Mouse (Mus musculus) brain, adult 2 months (tissue): Measurements from ENCODE around the gene Kansl1.

Experiments
- DNase-seq: peaks from one replicate; pipeline ENCODE4 v3.0.0; 2011; ENCODE audit warnings: low read depth, low spot score

The Kansl1 gene

DNA sequence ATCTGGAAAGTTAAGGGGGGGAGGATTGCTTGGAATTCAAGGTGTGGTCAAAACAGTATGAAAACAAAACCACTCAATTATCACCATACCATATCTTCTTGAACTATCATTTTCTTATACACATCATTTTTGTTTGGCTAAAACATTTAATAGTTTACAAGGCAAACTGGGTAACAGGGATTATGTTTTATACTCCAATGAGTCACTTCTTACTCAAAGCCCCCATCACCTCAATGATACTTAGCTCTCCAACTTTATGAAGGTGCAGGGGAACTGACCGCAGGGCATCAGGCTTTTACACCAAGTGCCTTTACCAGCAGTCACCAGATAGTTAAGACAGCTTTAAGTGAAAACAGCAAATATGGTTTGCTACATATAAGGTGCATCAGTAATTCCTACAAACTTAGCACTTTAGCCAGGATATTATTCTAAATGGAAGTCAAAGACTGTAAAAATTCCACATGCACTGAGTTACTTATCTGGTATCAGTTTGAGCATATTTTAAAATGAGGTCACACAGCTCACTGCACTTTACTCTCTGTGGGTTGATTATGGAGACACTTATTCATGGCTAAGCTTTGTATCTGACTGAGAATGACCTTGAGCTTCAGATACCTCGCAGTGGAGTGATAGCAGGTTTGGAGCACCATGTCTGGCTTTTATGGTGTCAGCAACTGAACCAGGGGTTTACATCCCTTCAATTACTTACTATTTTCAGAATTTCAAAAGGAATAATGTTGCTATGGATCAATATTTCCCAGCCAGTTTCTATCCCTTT, 104.6 kb downstream of the Kansl1 start:
- no peak for DNase-seq

DNA sequence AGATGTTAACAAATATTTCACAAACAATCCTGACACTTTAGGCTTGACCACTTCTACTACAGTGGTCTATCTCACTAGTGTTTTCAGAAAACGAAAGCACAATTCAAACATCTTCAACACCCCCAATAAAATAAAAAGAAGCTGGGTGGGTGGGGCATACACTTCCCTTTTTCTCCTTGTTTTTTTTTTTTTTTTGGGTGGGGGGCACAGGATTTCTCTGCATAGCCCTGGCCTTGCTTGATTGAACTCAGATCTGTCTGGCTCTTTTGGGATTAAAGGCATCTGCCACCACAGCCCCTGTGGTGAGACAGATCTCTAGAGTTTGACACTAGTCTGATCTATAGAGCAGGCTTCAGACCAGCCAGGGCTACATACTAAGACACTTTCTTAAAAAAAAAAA, 106.0 kb downstream of the Kansl1 start:
- no peak for DNase-seq

DNA sequence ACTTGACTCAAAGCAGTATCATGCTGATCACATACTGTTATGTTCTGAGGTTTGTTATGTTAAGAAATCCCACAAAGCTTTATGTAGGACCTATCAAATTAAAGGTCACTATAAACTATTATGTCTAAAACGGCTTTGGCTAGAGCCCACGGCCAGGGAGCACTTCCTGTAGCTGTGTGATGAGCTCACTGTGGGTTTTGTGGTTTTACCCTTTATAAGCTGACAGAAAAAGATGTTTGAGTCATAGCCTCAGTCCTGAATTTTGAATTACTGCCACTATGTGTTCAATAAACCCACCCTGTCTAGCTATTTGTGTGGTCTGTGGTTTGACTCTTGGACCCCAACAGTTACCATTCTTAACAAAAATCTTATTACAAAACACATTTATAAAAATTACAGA, 106.9 kb downstream of the Kansl1 start:
- peak; percentile 19 for DNase-seq

DNA sequence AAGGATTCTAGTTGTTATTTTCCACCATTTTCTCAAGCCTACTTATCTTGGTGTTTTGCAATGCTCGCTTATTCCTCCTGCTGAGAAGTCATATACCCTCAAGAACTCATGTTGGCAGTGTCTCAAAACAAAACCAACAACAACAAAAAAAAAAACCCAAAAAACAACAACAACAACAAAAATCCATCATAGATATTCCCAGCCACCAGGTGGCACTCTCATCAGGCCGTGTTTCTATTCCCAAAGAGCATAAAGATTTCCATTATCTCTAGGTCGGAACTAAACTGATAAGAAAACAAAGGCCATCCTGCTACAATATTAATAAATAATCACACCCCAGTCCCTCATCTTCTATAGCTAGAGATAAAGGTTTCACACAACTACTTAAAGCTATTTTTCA, 121.7 kb downstream of the Kansl1 start:
- peak; percentile 57 for DNase-seq

DNA sequence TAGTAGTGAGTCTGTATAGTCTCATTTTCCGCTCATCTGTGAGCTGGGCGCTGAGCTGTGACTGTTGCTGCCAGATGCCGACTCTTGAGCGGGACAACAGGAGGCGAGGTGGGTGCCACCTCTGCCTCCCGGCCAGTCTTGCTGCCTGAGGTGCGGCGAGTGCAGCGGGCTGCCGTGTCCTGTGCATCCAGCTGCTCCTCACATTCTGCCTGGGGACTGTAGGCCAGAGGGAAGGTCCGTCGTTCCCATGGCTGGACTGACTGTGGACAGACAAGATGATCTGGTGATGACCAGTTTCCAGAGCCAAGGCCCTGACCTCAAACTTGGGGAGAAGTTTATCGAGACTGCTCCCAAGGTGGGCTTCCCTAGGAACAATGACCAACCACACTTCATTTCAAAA, 133.7 kb downstream of the Kansl1 start:
- DNase-seq, result no peak

DNA sequence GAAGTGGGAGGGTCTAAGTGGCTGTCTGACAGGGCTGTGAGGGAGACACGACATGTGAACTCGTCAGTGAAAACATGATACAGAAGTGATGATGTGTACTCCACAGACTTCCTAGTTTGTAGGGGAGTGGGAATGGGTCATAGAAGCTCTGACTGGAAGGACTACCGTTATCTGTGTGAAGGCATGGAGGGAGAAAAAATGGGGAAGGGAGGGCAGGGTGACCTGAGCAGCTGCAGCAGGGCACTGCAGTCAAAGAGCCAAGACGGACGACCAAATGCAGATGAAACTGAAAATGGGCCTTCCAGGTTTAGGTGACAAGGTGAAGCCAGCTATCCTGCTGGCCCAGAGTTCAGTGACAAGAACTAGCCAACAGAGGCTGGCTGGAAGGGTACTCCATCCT, 134.5 kb downstream of the Kansl1 start:
- no peak for DNase-seq

DNA sequence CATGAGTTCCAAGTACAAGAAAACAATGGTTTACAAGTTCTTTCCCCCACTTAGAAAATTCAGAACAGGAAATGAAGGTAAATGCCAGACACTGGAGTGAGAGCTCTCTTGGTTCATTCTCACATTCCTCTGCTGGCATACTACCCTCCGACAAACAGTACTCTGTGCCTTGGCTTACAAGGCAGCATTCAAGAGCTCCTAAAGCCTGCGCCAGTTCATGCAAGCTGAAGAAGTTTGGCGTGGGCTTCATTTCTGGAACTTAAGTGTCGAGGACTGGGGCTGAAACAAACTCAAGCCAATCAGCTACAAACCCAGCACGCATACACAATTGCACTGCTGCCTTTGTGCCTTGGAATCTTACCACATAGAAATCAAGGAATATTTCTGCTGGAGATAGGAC, 136.6 kb downstream of the Kansl1 start:
- DNase-seq, result peak; percentile 69

DNA sequence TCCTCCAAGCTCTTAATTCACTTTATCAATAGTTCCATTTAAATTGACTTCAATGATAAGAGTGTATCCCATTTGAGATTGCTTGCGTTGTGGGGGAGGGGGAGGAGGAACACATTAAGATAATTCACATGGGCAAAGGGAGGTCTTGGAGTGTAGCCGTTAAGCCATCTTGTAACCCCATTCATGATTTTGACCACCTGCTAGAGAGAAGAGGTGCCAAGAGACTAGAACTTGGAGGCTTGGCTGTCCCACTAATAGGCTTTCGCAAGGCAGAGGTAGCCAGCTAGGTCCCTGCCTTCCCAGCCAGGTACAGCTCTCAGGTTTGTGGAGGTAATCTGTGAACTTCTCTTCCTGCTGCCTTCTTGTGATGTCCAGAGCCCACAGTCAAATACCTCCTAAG, 137.5 kb downstream of the Kansl1 start:
- DNase-seq, result peak; percentile 44

DNA sequence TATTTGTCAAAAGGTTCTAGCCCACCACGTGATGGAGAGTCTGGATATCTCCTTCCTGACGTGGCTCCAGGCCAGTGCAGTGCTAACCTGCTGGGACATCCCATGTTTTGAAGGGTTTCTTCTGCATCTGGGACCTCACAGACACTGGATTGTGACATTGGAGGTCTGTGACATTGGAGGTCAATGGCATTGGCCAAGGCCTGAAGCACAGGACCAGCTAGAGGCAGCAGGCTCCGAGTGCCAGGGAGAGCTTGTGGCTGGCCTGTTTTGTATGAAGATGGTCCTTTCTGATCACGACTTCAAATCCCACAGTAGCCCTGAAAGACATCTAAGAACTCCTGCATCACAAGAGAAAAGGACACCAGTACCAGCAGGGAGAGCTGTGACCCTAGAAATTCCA, 138.5 kb downstream of the Kansl1 start:
- no peak for DNase-seq

DNA sequence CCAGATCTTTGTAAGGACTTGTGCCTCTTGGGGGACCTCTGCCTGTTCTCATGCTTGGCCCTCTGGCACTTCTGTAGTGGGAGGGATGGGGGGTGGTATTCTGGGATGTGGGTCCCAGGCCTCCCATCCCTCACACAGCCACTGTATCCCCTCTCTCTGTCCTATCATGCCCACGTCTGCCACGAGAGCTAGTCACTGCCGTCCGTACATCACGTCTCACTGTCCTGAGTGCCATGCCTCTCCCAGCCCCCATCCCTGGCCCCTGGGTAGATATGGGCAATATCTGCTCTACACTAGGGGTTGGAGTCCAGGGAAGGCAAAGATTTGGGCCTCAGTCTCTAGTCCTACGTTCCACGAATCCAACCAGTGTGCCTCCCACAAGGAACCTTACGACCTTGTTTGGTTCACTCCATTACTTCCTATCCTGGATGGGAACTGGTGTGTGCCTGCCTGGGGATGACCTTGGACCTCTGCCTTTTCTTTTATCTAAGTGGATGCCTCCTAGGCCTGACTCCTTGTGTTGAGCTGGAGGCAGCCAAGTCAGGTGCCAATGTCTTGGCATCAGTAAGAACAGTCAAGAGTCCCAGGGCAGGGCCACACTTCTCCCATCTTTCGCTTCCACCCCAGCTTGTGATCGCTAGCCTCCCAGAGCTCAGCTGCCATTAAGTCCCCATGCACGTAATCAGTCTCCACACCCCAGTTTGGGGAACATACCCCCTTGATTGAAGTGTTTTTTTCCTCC, 139.3 kb downstream of the Kansl1 start:
- no peak for DNase-seq

DNA sequence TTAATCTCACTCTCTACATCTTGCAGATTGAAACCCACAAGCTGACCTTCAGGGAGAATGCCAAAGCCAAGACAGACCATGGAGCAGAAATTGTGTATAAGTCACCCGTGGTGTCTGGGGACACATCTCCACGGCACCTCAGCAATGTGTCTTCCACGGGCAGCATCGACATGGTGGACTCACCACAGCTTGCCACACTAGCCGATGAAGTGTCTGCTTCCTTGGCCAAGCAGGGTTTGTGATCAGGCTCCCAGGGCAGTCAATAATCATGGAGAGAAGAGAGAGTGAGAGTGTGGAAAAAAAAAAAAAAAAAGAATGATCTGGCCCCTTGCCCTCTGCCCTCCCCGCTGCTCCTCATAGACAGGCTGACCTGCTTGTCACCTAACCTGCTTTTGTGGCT, 140.7 kb downstream of the Kansl1 start:
- no peak for DNase-seq

DNA sequence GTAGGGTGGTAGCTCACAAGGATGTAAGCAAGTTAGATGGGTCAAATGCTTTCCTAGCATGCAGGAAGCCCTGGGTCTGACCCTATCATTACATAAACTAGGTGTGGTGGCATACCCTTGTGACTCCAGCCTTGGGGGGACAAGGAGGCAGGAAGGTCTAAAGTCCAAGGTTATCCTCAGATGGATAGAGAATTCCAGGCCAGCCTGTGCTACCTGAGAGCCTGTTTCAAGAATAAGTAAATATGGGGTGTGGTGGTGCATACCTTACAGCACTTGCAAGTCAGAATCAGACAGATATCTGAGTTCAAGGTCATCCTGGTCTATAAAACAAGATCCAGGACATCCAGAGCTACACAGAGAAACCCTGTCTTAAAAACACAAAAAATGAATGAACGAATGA, 141.2 kb downstream of the Kansl1 start:
- no peak for DNase-seq

DNA sequence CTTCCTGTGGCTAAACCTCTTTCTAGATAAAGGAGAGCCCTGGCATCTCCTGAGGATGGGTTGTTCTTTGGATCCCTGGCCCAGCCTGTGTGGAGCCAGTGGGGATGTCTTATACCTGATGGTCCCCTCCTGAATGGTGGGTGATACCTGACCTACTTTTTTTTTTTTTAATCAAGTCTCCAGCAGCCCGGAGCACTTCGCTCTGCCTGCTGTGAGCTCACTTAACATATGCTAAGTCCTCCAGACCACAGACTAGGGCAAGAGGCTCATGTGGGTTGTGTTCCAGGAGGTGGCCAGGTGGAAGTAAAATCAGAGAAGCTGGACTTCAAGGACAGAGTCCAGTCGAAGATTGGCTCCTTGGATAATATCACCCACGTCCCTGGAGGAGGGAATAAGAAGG, 146.5 kb downstream of the Kansl1 start:
- no peak for DNase-seq

DNA sequence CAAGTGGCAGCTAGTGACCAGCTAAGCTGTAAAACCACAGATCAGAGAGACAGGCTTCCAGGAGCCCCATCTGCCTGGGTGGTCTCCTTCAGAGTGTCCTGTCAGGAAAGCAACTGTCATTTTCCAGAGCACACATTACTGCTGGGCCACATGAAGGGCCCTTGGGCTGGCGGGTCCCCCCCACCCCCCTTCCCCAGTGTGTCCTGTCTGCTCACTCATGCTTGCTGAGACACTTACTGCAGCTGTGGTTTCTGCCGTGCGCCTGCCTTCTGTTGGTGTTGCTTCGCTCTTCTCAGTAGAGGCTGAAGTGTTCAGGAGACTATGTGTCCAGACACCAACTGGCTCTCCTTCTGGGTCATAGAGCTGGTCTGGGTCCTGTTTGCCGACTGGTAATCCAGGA, 148.2 kb downstream of the Kansl1 start:
- no peak for DNase-seq

DNA sequence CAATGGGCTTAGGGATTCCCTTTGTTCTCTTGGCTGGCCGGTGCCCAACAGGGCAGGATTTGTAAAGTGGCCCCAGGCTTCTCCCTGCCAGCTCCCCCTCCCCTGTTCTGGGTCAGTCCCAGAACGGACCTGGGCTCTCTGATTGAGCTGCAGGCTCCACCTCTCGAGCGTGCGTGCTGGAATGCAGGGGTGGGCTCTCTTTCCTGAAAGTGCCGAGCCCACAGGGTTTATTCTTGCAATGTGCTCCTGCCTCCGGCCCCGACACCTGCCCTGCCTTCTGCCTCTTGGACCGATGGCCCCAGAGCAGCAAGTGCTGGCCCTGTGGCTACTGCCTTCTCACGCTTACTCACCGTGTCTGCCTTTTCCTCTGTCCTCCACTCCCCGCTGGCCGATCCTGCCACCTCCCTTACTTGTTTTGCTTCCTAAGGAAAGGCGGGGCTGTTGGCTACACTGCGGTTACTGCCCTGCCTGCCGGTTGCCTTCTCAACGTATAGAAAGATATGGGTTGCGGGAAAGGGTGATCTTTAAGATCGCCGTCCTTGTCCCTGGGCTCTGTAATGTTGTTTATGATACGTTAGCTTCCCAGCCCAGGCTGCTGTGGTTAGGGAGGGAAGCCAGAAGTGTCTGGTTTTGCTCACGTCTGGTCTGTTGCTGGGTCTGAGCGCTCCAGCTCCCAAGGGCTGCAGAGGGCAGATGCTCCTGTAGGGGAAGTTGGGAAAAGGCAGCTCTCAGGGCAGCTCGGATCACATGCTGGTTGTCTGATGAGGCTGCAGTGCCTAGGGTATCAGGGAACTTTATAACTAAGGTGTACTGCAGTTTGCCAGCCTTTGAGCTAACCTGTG, 149.5 kb downstream of the Kansl1 start:
- peak; percentile 72 for DNase-seq

DNA sequence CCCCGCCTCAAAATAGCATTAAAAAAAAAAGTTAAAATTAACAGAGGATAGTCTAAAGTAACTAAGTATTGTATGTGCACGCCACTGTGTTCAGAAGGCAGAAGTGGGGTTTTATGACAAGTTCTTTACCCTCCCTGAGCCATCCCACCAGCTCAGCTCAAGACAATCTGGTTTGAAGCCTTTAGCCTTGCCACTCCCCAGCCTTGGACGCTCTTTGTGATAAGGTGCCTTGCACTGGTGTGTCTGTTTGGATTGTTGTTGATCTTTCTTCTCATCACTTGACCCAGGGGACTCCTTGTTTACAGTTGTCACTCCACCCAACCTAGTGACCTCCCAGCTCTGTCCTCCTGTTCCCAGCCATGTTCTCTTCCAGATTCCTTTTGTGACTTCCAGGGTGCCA, 151.0 kb downstream of the Kansl1 start:
- DNase-seq, result no peak

DNA sequence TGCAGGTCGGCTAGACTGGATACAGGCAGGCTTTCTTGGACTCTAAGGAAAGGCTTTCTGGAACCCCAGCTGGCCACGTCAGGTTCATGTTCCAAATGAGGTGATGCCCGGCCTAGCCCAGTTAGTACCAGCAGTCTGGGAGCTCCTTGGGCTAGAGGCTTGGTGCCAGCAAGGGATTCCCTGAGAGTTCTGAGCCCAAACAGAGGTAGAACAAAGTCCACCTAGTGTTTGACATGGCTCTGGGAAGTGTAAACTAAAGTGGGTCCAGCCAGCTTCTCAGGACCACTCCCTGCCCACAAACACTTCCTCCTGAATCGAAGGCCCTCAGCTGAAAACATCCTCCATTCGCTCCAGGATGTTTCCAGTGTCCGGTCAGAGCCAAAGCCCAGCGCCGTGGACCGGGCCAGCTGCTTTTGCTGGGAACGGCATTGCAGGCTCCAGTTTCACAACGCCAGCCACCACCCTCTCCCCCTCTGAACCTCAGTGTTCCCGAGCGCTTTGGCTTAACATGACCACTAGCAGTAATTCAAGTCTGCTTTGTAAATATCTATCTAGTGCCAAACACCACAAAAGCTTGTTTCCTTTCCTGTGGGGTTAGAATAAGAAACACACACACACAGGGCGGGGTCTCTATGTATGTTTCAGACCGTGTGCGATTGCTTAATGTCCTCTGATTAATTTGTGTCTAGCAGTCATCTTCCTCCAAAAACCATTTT, 151.8 kb downstream of the Kansl1 start:
- no peak for DNase-seq

DNA sequence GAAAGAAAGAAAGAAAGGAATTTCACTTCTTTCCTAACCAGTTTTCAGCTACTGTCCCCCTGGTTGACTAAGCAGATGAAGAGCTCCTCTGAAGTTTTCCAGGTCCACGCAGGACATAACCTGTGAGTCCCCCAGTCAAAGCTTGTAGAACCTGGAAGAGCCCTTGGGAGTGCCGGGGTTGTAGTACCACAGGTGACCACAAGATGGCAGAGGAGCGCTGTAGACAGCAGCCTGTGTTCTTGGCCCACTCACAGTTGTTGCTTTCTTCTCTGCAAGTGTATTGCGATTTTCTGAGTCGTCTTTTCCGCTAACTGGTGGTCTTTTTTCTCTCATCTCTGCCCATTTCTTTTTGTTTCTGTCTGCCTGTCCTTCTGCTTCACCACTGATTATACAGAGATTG, 153.0 kb downstream of the Kansl1 start:
- DNase-seq, result peak; percentile 95

DNA sequence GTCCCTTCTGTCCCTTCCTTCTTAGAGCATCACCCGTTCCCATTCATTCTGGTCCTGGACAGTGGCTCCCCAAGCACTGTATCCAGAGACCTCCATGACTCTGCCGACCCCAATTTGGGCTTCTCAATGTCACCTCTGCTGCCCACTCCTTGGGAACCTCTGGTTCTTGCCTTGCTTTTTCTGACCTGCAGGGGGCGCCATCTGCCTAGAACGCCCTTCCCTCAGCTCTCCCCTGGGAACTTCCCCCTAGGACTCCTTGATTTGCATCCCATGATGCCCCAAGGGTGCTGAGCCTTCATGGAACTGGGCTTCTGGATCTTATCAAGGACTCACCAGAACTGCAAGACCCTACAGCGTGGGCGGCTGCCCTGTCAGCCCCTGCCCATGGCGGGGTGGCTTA, 157.0 kb downstream of the Kansl1 start:
- DNase-seq, result no peak

DNA sequence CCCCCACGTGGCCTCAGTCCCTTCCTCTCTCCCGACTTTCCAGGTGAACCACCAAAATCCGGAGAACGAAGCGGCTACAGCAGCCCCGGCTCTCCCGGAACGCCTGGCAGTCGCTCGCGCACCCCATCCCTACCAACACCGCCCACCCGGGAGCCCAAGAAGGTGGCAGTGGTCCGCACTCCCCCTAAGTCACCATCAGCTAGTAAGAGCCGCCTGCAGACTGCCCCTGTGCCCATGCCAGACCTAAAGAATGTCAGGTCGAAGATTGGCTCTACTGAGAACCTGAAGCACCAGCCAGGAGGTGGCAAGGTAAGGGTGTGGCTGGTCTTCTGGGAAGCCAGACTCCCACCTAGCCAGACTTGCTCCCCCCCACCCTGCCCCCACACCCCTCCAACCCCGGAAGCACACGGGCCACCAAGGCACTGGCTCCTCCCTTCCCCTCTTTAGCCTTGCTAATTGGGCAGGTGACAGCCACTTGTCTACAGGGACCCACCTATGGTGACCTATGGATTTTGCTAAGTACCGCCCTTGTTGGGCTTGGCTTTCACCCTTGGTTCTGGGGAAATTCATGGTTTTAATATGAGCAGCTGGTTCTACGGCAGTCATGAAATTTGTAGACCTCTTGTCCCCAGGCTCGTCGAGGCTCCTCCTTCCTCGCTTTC, 158.3 kb downstream of the Kansl1 start:
- no peak for DNase-seq
